Mouse (Mus musculus) lung, adult 2 months (tissue): ENCODE measurements around the gene Erh.

ENCODE experiments used
- CTCF ChIP-seq: fragments of 200-500 bp; IDR thresholded peaks from 2 replicates; pipeline ENCODE4 v1.5.1; 2011; ENCODE audit warnings: mild to moderate bottlenecking, low read length, control low read depth; ENCODE audit not compliant: insufficient read depth
- POLR2A ChIP-seq: fragments of 200-500 bp; IDR thresholded peaks from 2 replicates; pipeline ENCODE4 v1.6.1; 2011; ENCODE audit warnings: low read depth, mild to moderate bottlenecking, control low read depth, low read length, borderline replicate concordance; ENCODE audit errors: extremely low read depth

GRCm38 (mm10) chr12:80602432-80602831 is 41.7 kb downstream of the Erh start:
- TF ChIP-seq CTCF (no peak), POLR2A (no peak)
